Mouse (Mus musculus): ENCODE measurements at regions not wholly inside any gene's neighbourhood (a gene's known extent, or its start where the extent isn't known, plus 50 kb on each side); places are given as distances from the start of the nearest gene placed in this dataset.

- Histone ChIP-seq H3K4me1 (peaks cover 30% of the 10 kb centered on the region), H3K27me3 (no peaks in the 10 kb centered on the region), H3K9me3 (no peaks in the 10 kb centered on the region), H3K9ac (no peak overlapping the region), H3K36me3 (replicated peaks) (no peaks in the 10 kb centered on the region), H3K4me3 (replicated peaks) (no peak overlapping the region), H3K4me2 (peak overlapping the region; percentile 43), H3K27ac (peak overlapping the region; percentile 86)
- peak; percentile 49 for ATAC-seq (ENCODE audit: low FRiP score)
- 28% methylated on average over 10 of the region's 10 CpGs for WGBS
These were observed 95.8 kb upstream of the Errfi1 start for GRCm38 (mm10) chr4:150757815-150758426.

DNA sequence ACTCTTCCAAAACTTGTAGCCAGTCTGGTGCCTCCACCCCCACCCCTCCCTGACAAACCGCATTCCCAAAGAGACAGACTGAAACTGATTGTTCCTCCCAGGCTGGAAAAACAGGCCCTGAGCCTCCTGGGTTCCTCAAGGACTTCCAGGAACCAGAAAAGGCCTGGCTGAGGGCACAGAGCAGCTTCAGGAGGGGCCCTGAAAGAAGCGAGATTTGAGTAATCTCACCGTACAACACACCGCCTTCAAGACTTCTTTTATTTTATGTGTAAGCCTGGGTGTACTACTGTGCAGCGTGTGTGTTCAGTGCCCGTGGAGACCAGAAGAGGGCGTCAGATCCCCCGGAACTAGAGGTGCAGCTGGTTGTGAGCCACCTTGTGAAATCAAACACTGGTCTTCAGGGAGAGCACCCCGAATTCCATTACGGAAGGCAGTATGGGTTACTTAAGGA lies 96.4 kb upstream of the Errfi1 start:
- no peaks in the 10 kb centered on the region for H3K9me3 ChIP-seq
- WGBS = 78% methylated on average over 10 of the region's 10 CpGs
- H3K4me2 ChIP-seq = 0 out of 2 replicates have a peak overlapping the region, but pooled peaks have one; percentile 43
- H3K4me1 ChIP-seq = peaks cover 30% of the 10 kb centered on the region
- H3K9ac ChIP-seq = no peak overlapping the region
- H3K27ac ChIP-seq = peak overlapping the region; percentile 86; the same call in 1 of the 2 replicates
- H3K4me3 ChIP-seq (replicated peaks) = no peak overlapping the region
- no peak for ATAC-seq (ENCODE audit: low FRiP score)
- no peaks in the 10 kb centered on the region for H3K27me3 ChIP-seq
- H3K36me3 ChIP-seq (replicated peaks) = no peaks in the 10 kb centered on the region

DNA sequence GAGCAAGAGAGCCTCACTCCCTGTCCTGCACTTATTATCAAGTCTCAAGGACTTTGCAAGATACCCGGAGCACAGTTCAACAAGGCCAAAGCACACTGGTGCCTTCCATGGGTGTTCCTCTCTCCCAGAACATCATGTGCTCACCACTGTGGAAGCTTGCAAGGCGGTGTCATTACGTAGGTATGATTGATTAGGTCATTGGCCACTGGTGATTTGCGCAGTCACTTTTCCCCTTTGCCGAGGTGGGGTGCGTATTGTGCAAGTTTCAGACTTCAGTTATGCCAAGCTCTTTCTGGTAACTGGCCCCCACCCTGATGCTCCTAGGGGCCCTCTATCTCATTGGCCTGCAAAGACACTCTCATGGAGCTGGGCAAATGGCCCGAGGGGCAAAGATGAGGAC lies 98.3 kb upstream of the Errfi1 start:
- Histone ChIP-seq H3K4me3 (replicated peaks) (no peak overlapping the region), H3K27ac (no peak overlapping the region), H3K4me1 (peaks cover 32% of the 10 kb centered on the region), H3K4me2 (no peak overlapping the region), H3K9ac (no peak overlapping the region), H3K27me3 (no peaks in the 10 kb centered on the region), H3K9me3 (no peaks in the 10 kb centered on the region), H3K36me3 (replicated peaks) (no peaks in the 10 kb centered on the region)
- 96% methylated on average over 7 of the region's 7 CpGs for WGBS
- no peak for ATAC-seq (ENCODE audit: low FRiP score)

- peaks cover 5% of the 10 kb centered on the region for H3K4me1 ChIP-seq
- H3K9me3 ChIP-seq = no peaks in the 10 kb centered on the region
- H3K27ac ChIP-seq = no peak overlapping the region
- ATAC-seq (ENCODE audit: low FRiP score) = no peak
- WGBS = 92% methylated on average over 8 of the region's 8 CpGs
- no peak overlapping the region for H3K4me2 ChIP-seq
- peaks cover 5% of the 10 kb centered on the region; the same call in 1 of the 2 replicates for H3K27me3 ChIP-seq
- H3K36me3 ChIP-seq (replicated peaks) = no peaks in the 10 kb centered on the region
- no peak overlapping the region for H3K4me3 ChIP-seq (replicated peaks)
- no peak overlapping the region for H3K9ac ChIP-seq
These were observed 100.2 kb upstream of the Slc45a1 start for GRCm38 (mm10) chr4:150752151-150752550.

GRCm38 (mm10) chr4:150750445-150751213 lies 98.7 kb upstream of the Slc45a1 start:
- no peak overlapping the region for H3K4me2 ChIP-seq
- WGBS = 80% methylated on average over 13 of the region's 13 CpGs
- H3K9me3 ChIP-seq = no peaks in the 10 kb centered on the region
- H3K4me1 ChIP-seq = peaks cover 10% of the 10 kb centered on the region
- no peak for ATAC-seq (ENCODE audit: low FRiP score)
- no peak overlapping the region for H3K9ac ChIP-seq
- H3K27ac ChIP-seq = no peak overlapping the region
- H3K4me3 ChIP-seq (replicated peaks) = no peak overlapping the region
- H3K27me3 ChIP-seq = peaks cover 5% of the 10 kb centered on the region; the same call in 1 of the 2 replicates
- H3K36me3 ChIP-seq (replicated peaks) = no peaks in the 10 kb centered on the region

DNA sequence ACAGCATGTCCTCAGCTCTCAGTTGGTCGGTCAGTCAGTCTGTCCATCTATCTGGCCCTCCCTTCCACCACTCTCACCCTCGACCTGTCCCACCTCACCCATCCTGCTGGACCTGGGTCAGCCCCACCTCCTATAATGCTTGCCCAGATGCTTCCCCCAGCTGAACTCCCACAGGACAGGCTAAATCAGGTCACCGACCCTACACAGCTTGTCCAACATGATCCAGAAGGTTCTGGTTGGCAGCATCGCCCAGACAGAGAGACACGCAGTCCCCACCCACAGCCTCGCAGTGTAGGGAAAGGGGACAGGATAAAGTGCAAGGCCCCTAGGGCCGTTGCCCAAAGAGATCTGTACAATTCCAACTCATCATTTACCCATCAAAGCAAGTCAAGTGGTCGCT lies 97.1 kb upstream of the Slc45a1 start:
- ATAC-seq (ENCODE audit: low FRiP score) = no peak
- Histone ChIP-seq H3K4me3 (replicated peaks) (no peak overlapping the region), H3K27me3 (peaks cover 5% of the 10 kb centered on the region; the same call in 1 of the 2 replicates), H3K4me1 (peaks cover 12% of the 10 kb centered on the region), H3K9ac (no peak overlapping the region), H3K9me3 (no peaks in the 10 kb centered on the region), H3K27ac (no peak overlapping the region), H3K4me2 (no peak overlapping the region), H3K36me3 (replicated peaks) (no peaks in the 10 kb centered on the region)
- 90% methylated on average over 8 of the region's 8 CpGs for WGBS

GRCm38 (mm10) chr4:150748099-150749000 lies 96.4 kb upstream of the Slc45a1 start:
- H3K4me3 ChIP-seq (replicated peaks) = no peak overlapping the region
- H3K4me1 ChIP-seq = peaks cover 16% of the 10 kb centered on the region
- no peak overlapping the region for H3K4me2 ChIP-seq
- ATAC-seq (ENCODE audit: low FRiP score) = no peak
- 82% methylated on average over 13 of the region's 13 CpGs for WGBS
- no peak overlapping the region for H3K9ac ChIP-seq
- no peaks in the 10 kb centered on the region for H3K36me3 ChIP-seq (replicated peaks)
- H3K9me3 ChIP-seq = no peaks in the 10 kb centered on the region
- no peak overlapping the region for H3K27ac ChIP-seq
- H3K27me3 ChIP-seq = peaks cover 5% of the 10 kb centered on the region; the same call in 1 of the 2 replicates

GRCm38 (mm10) chr4:150746430-150746923 lies 94.5 kb upstream of the Slc45a1 start:
- 86% methylated on average over 13 of the region's 13 CpGs for WGBS
- no peak overlapping the region for H3K9ac ChIP-seq
- ATAC-seq (ENCODE audit: low FRiP score) = no peak
- H3K36me3 ChIP-seq (replicated peaks) = no peaks in the 10 kb centered on the region
- no peak overlapping the region for H3K4me3 ChIP-seq (replicated peaks)
- H3K27ac ChIP-seq = 0 out of 2 replicates have a peak overlapping the region, but pooled peaks have one; percentile 36
- peaks cover 5% of the 10 kb centered on the region; the same call in 1 of the 2 replicates for H3K27me3 ChIP-seq
- no peak overlapping the region for H3K4me2 ChIP-seq
- H3K9me3 ChIP-seq = no peaks in the 10 kb centered on the region
- peaks cover 21% of the 10 kb centered on the region for H3K4me1 ChIP-seq

- ATAC-seq (ENCODE audit: low FRiP score) = no peak
- Histone ChIP-seq H3K9ac (no peak overlapping the region), H3K4me1 (peaks cover 19% of the 10 kb centered on the region), H3K4me3 (replicated peaks) (no peak overlapping the region), H3K9me3 (no peaks in the 10 kb centered on the region), H3K36me3 (replicated peaks) (no peaks in the 10 kb centered on the region), H3K27ac (0 out of 2 replicates have a peak overlapping the region, but pooled peaks have one; percentile 54), H3K27me3 (peaks cover 5% of the 10 kb centered on the region; the same call in 1 of the 2 replicates), H3K4me2 (no peak overlapping the region)
- 73% methylated on average over 7 of the region's 7 CpGs for WGBS
These were observed 93.8 kb upstream of the Slc45a1 start for GRCm38 (mm10) chr4:150745529-150746429.

GRCm38 (mm10) chr4:150743508-150743907 lies 91.5 kb upstream of the Slc45a1 start:
- no peaks in the 10 kb centered on the region for H3K27me3 ChIP-seq
- H3K9me3 ChIP-seq = no peaks in the 10 kb centered on the region
- no peak overlapping the region for H3K4me2 ChIP-seq
- H3K9ac ChIP-seq = no peak overlapping the region
- H3K4me1 ChIP-seq = peaks cover 19% of the 10 kb centered on the region
- no peak for ATAC-seq (ENCODE audit: low FRiP score)
- 61% methylated on average over 8 of the region's 8 CpGs for WGBS
- H3K36me3 ChIP-seq (replicated peaks) = no peaks in the 10 kb centered on the region
- no peak overlapping the region for H3K4me3 ChIP-seq (replicated peaks)
- no peak overlapping the region for H3K27ac ChIP-seq

- 28% methylated on average over 6 of the region's 6 CpGs for WGBS
- no peak overlapping the region for H3K27ac ChIP-seq
- no peaks in the 10 kb centered on the region for H3K36me3 ChIP-seq (replicated peaks)
- no peaks in the 10 kb centered on the region for H3K27me3 ChIP-seq
- no peak overlapping the region for H3K4me3 ChIP-seq (replicated peaks)
- H3K9ac ChIP-seq = no peak overlapping the region
- H3K4me2 ChIP-seq = no peak overlapping the region; the same call in 1 of the 2 replicates
- no peaks in the 10 kb centered on the region for H3K9me3 ChIP-seq
- ATAC-seq (ENCODE audit: low FRiP score) = 0 out of 2 replicates have a peak, but pooled peaks have one; percentile 44
- peaks cover 19% of the 10 kb centered on the region for H3K4me1 ChIP-seq
These were observed 91.1 kb upstream of the Slc45a1 start for GRCm38 (mm10) chr4:150743103-150743502.

Measured in forebrain, embryonic 12.5 days (tissue).